In the genomic region with DNA sequence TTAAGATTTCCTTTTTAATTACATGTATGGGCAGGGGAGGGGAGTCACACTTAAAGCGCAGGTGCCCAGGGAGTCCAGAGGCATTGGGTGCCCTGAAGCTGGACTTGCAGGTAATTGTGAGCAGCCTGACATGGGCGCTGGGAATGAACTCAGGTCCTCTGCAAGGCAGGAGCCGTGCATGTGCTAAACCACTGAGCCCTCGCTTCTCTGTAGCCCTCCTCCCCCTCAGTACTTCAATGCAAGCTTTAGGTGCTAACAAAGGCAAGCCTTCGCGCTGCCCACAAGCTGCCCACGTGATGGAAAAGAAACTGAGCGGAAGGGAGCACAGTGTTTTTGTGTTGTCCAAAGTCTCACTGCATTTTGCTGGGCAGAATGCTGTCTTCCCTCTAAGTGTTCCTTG, we compare ENCODE assay signal across 23 mouse cellular contexts.
"Had no signal": no experiment of that assay in that cellular context is flagged by ENCODE, and none has a peak within 500 bp of the region (broad histone marks: within the 10 kb centered on the region; RNA-seq: fewer than 3 reads in every experiment).

No protein-coding gene starts in this region.

- H3K4me2 ChIP-seq: limb, embryonic 12.5 days; limb, embryonic 15.5 days; liver, embryonic 11.5 days; lung, embryonic 15.5 days; midbrain, embryonic 13.5 days had no signal

- ATAC-seq: liver, postnatal 0 days; midbrain, embryonic 13.5 days; midbrain, embryonic 16.5 days had no signal

- H3K36me3 ChIP-seq: limb, embryonic 12.5 days; limb, embryonic 15.5 days; lung, embryonic 15.5 days; midbrain, embryonic 10.5 days; midbrain, embryonic 13.5 days had no signal

- DNase-seq: kidney, postnatal 36 days; layer of hippocampus, postnatal 36 days; liver, postnatal 0 days; lung, postnatal 10 days; lung, postnatal 36 days; right cerebral cortex, postnatal 14 days; right cerebral cortex, postnatal 4 days; thymus, adult 2 months; thymus, postnatal 14 days; thymus, postnatal 4 days had no signal

- H3K4me3 ChIP-seq: left cerebral cortex, adult 2 months; limb, embryonic 12.5 days; limb, embryonic 15.5 days; lung, embryonic 15.5 days; megakaryocyte, embryonic 14.5 days; midbrain, embryonic 10.5 days; midbrain, embryonic 13.5 days; myocyte had no signal

- H3K27me3 ChIP-seq: limb, embryonic 12.5 days; limb, embryonic 15.5 days; lung, embryonic 15.5 days; megakaryocyte, embryonic 14.5 days; midbrain, embryonic 13.5 days had no signal

- H3K27ac ChIP-seq: kidney, postnatal 0 days; left cerebral cortex, adult 2 months; limb, embryonic 12.5 days; limb, embryonic 15.5 days; liver, embryonic 14.5 days; lung, embryonic 15.5 days; midbrain, embryonic 10.5 days; midbrain, embryonic 13.5 days; stomach, postnatal 0 days had no signal

- H3K4me1 ChIP-seq: limb, embryonic 12.5 days; limb, embryonic 15.5 days; megakaryocyte, embryonic 14.5 days had no signal

- H3K9ac ChIP-seq: limb, embryonic 12.5 days; limb, embryonic 15.5 days; liver, embryonic 14.5 days; liver, postnatal 0 days; lung, embryonic 15.5 days; midbrain, embryonic 13.5 days had no signal

- H3K9me3 ChIP-seq: limb, embryonic 12.5 days; limb, embryonic 15.5 days; lung, embryonic 15.5 days; megakaryocyte, embryonic 14.5 days; midbrain, embryonic 10.5 days; midbrain, embryonic 13.5 days had no signal
